Mouse (Mus musculus): ENCODE measurements around the gene Usp6nl.

- TF ChIP-seq CTCF (IDR thresholded peaks at IDR 0.05; ENCODE audit: low read depth) (no peak), EP300 (IDR thresholded peaks at IDR 0.05; ENCODE audit: low read depth) (no peak)
These were observed 101.4 kb downstream of the Usp6nl start for GRCm38 (mm10) chr2:6423661-6424550.

Measured in heart, postnatal 0 days (tissue).